Mouse (Mus musculus): Measurements from ENCODE around the gene Gaa. TPM values are rescaled to one million over a fixed set of nuclear protein-coding genes. Genes with fewer than 3 reads are reported as not detected.
"Not testable (repeated sequence)": the region's sequence is repeated elsewhere in the genome, so short reads cannot be mapped to it uniquely, and the experiment has no call there.

Gene Gaa
- polyA plus RNA-seq, 1 experiment from 2014 or later: 121 TPM

GRCm38 (mm10) chr11:119267241-119267674 lies 429 bp upstream of the Gaa start:
- Histone ChIP-seq H3K4me1 (ENCODE audit: control insufficient read depth, insufficient read depth, low read depth, low read length) (peaks cover 14% of the 10 kb centered on the region), H3K4me2 (ENCODE audit: low read length) (peak overlapping the region; percentile 87), H3K9ac (ENCODE audit: low read depth, low read length) (peak overlapping the region; percentile 89; the same call in 1 of the 2 replicates), H3K9me3 (ENCODE audit: control insufficient read depth, low read length) (no peaks in the 10 kb centered on the region), H3K36me3 (ENCODE audit: control insufficient read depth, insufficient read depth, low read length) (peaks cover 4% of the 10 kb centered on the region), H3K27me3 (replicated peaks; ENCODE audit: control insufficient read depth, insufficient read depth, low read length) (no peaks in the 10 kb centered on the region), H3K27ac (ENCODE audit: low read depth, low read length) (peak overlapping the region; percentile 42; the same call in 1 of the 2 replicates), H3K4me3 (ENCODE audit: low read length) (peak overlapping the region; percentile 80; the same call in 1 of the 2 replicates)
- 35% methylated on average over 6 of the region's 6 CpGs for WGBS
- ATAC-seq: peak; percentile 51

DNA sequence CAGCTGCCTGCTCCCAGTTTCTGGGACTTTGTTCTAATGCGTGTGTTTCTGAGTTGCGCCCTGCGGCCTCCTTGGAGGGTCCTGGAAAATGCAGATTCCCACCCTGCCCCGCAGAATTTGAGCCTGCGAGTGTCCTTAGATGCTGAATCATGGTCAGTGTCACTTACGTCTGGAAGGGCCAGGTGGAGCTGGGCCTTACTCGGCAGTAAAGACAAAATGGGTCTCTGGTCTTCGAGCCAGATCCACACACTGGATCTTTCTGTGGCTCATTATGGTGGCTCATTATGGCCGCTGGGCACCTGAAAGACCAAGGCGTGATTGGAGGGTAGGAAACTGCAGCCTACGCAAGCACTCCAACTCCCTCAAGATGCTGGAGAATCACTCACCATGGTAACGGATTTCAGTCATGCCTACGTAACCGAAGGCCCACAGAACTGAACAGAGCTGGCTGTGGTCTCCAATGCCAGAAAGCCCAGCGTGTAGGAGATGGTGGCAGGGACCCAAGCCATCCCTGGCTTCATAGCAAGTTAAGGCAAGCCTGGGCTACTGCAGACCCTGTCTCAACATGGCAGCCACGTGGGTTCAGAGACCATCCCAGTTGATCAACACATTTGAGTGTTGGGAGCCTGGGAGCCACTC lies 989 bp downstream of the Gaa start:
- H3K4me1 ChIP-seq (ENCODE audit: control insufficient read depth, insufficient read depth, low read depth, low read length): peaks cover 14% of the 10 kb centered on the region

GRCm38 (mm10) chr11:119272492-119272891 lies 4.8 kb downstream of the Gaa start:
- H3K27ac ChIP-seq (ENCODE audit: low read depth, low read length); H3K27me3 ChIP-seq (replicated peaks; ENCODE audit: control insufficient read depth, insufficient read depth, low read length); H3K4me2 ChIP-seq (ENCODE audit: low read length); ATAC-seq; H3K9ac ChIP-seq (ENCODE audit: low read depth, low read length); H3K9me3 ChIP-seq (ENCODE audit: control insufficient read depth, low read length); H3K4me3 ChIP-seq (ENCODE audit: low read length): not testable (repeated sequence)
- peaks cover 22% of the 10 kb centered on the region for H3K36me3 ChIP-seq (ENCODE audit: control insufficient read depth, insufficient read depth, low read length)
- H3K4me1 ChIP-seq (ENCODE audit: control insufficient read depth, insufficient read depth, low read depth, low read length): peaks cover 11% of the 10 kb centered on the region
- WGBS: 68% methylated on average over 3 of the region's 3 CpGs

More for the DNA sequence above, 989 bp downstream of the Gaa start:
- Histone ChIP-seq H3K9me3 (ENCODE audit: control insufficient read depth, low read length) (no peaks in the 10 kb centered on the region), H3K9ac (ENCODE audit: low read depth, low read length) (peak overlapping the region; percentile 89), H3K36me3 (ENCODE audit: control insufficient read depth, insufficient read depth, low read length) (peaks cover 7% of the 10 kb centered on the region), H3K4me3 (ENCODE audit: low read length) (peak overlapping the region; percentile 80), H3K27ac (ENCODE audit: low read depth, low read length) (peak overlapping the region; percentile 52; the same call in 1 of the 2 replicates), H3K4me2 (ENCODE audit: low read length) (peak overlapping the region; percentile 87), H3K27me3 (replicated peaks; ENCODE audit: control insufficient read depth, insufficient read depth, low read length) (no peaks in the 10 kb centered on the region)
- ATAC-seq: no peak
- WGBS: 72% methylated on average over 16 of the region's 16 CpGs

DNA sequence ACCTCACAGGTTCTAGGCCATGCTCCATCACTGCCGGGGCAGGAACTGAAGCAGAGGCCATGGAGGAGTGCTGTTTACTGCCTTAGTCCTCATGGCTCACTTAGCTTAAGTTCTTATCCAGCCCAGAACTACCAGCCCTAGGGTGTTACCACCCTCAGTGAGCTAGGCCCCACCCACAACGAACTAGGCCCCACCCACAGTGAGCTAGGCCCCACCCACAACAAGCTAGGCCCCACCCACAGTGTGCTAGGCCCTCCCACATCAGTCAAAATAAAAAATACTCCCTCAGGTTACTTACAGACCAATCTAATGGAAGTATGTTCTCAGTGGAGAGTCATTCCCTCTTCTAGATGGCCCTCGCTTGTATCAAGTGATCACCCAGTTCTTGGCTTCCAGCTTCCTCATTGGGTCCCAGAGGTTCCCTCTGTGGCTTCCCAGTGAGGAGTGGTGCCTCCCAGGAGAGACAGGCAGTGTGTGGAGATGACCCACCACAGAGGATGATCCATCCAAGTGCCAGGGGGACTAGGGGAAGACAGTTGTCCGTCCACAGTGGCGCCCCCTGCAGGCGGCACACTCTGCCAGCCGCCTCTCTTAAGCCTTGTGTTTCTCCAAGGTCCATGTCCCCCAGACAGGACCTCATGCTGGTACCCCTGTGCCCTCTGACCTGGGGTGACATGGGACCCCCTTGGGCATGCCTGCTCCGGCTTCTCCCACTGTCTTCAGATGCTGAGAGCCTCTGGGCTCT lies 5.7 kb downstream of the Gaa start:
- ATAC-seq: no peak

GRCm38 (mm10) chr11:119281030-119281429 lies 13.3 kb downstream of the Gaa start:
- Histone ChIP-seq H3K9ac (ENCODE audit: low read depth, low read length) (no peak overlapping the region), H3K9me3 (ENCODE audit: control insufficient read depth, low read length) (no peaks in the 10 kb centered on the region), H3K4me3 (ENCODE audit: low read length) (no peak overlapping the region), H3K4me1 (ENCODE audit: control insufficient read depth, insufficient read depth, low read depth, low read length) (no peaks in the 10 kb centered on the region), H3K27ac (ENCODE audit: low read depth, low read length) (no peak overlapping the region), H3K4me2 (ENCODE audit: low read length) (no peak overlapping the region), H3K27me3 (replicated peaks; ENCODE audit: control insufficient read depth, insufficient read depth, low read length) (no peaks in the 10 kb centered on the region), H3K36me3 (ENCODE audit: control insufficient read depth, insufficient read depth, low read length) (peaks cover 37% of the 10 kb centered on the region)
- no peak for ATAC-seq
- WGBS: 89% methylated on average over 15 of the region's 15 CpGs

More for the DNA sequence above, 5.7 kb downstream of the Gaa start:
- Histone ChIP-seq H3K4me2 (ENCODE audit: low read length) (no peak overlapping the region), H3K4me3 (ENCODE audit: low read length) (no peak overlapping the region), H3K9ac (ENCODE audit: low read depth, low read length) (no peak overlapping the region), H3K27me3 (replicated peaks; ENCODE audit: control insufficient read depth, insufficient read depth, low read length) (no peaks in the 10 kb centered on the region), H3K27ac (ENCODE audit: low read depth, low read length) (no peak overlapping the region), H3K36me3 (ENCODE audit: control insufficient read depth, insufficient read depth, low read length) (peaks cover 26% of the 10 kb centered on the region), H3K9me3 (ENCODE audit: control insufficient read depth, low read length) (no peaks in the 10 kb centered on the region), H3K4me1 (ENCODE audit: control insufficient read depth, insufficient read depth, low read depth, low read length) (peaks cover 7% of the 10 kb centered on the region)
- WGBS: 90% methylated on average over 8 of the region's 8 CpGs

DNA sequence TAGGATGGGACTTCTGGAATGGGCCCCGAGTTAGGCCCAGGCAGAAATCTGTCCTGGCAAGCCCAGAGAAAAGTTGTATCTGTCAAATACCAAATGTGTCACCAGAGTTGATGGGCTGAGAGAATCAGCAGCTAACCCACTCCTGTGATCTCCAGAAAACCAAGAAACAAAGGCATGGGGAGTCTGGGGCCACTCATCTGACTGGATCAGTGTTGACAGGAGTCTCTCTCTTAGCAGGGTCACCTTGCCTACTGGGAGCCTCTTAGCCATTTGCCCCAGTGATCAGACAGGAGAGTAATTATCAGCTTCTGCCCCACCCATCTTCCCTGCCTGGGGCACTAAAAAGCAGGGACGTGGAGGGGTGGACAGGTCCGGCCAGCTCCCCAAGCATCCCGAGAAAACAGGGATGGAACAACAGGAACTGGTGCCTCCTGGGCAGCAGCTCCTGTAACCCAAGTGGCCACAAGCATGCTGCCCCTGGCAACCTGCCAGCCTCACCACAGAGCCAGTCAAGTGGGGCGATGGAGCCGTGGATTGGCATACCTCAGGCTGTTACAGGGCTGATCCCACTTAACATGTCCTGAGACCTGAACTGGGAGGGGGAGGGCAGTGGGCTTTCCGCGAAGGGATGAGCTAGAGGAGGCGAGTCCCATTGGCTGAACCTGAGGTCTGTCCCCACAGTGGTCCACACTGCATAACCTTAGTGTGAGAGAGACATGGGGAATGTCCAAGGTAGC lies 18.3 kb downstream of the Gaa start:
- Histone ChIP-seq H3K27ac (ENCODE audit: low read depth, low read length) (no peak overlapping the region), H3K4me2 (ENCODE audit: low read length) (no peak overlapping the region), H3K36me3 (ENCODE audit: control insufficient read depth, insufficient read depth, low read length) (peaks cover 33% of the 10 kb centered on the region), H3K4me1 (ENCODE audit: control insufficient read depth, insufficient read depth, low read depth, low read length) (no peaks in the 10 kb centered on the region), H3K27me3 (replicated peaks; ENCODE audit: control insufficient read depth, insufficient read depth, low read length) (no peaks in the 10 kb centered on the region), H3K9ac (ENCODE audit: low read depth, low read length) (no peak overlapping the region), H3K9me3 (ENCODE audit: control insufficient read depth, low read length) (no peaks in the 10 kb centered on the region), H3K4me3 (ENCODE audit: low read length) (no peak overlapping the region)
- ATAC-seq: peak; percentile 56; the same call in 1 of the 2 replicates
- WGBS: 63% methylated on average over 9 of the region's 9 CpGs

DNA sequence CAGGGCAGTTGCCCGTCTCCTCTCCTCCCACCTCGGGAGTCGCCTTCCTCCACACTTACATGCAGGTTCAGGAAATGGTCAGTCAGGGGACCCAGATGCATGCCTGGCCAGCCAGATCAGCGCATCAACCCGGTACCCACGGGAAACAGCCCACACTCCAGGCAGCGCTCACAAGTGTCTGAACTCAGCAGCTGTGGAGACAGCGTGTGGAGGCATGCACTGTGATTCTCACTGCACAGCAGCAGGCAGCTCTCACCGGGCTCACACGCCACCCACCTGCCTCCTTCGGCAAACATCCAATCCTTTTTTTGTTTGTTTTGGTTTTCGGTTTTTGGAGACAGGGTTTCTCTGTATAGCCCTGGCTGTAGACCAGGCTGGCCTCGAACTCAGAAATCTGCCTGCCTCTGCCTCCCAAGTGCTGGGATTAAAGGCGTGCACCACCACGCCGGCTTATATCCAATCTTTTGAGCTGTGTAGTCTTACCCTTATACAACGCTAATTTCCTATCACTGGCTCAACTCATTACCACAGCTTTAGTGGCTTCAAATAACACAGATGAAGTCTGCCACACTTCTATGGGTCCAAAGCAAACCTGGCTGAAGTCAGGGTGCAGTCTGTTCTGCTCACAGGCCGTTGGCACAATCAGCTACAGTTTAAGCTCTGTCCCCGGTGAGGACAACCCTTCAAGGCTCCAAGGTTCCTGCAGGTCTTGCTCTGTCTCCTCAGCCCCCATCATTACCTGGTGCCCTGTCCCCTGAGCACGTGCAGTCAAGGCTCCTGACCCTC lies 19.7 kb downstream of the Gaa start:
- Histone ChIP-seq H3K9me3 (ENCODE audit: control insufficient read depth, low read length) (no peaks in the 10 kb centered on the region), H3K9ac (ENCODE audit: low read depth, low read length) (no peak overlapping the region), H3K4me2 (ENCODE audit: low read length) (no peak overlapping the region), H3K36me3 (ENCODE audit: control insufficient read depth, insufficient read depth, low read length) (peaks cover 40% of the 10 kb centered on the region), H3K4me1 (ENCODE audit: control insufficient read depth, insufficient read depth, low read depth, low read length) (no peaks in the 10 kb centered on the region), H3K27ac (ENCODE audit: low read depth, low read length) (no peak overlapping the region), H3K4me3 (ENCODE audit: low read length) (no peak overlapping the region), H3K27me3 (replicated peaks; ENCODE audit: control insufficient read depth, insufficient read depth, low read length) (no peaks in the 10 kb centered on the region)
- no peak for ATAC-seq
- 92% methylated on average over 20 of the region's 20 CpGs for WGBS

DNA sequence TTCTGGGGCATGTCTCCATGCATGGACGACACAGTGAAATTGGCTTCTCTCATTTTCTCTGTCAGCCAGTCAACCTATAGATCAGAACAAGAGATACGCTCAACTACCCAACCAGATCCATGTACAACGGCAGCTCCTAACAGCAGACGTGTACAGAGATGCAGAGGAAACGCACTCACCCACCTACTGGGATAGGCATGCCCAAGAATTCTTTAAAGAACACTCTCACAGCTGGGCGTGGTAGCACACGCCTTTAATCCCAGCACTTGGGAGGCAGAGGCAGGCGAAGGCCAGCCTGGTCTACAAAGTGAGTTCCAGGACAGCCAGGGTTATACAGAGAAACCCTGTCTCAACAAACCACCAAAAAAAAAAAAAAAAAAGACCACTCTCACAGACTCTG lies 25.2 kb downstream of the Gaa start:
- not testable (repeated sequence) for H3K9me3 ChIP-seq (ENCODE audit: control insufficient read depth, low read length); H3K9ac ChIP-seq (ENCODE audit: low read depth, low read length); H3K4me3 ChIP-seq (ENCODE audit: low read length); H3K4me2 ChIP-seq (ENCODE audit: low read length); H3K27ac ChIP-seq (ENCODE audit: low read depth, low read length); ATAC-seq; H3K27me3 ChIP-seq (replicated peaks; ENCODE audit: control insufficient read depth, insufficient read depth, low read length); H3K4me1 ChIP-seq (ENCODE audit: control insufficient read depth, insufficient read depth, low read depth, low read length)
- peaks cover 67% of the 10 kb centered on the region for H3K36me3 ChIP-seq (ENCODE audit: control insufficient read depth, insufficient read depth, low read length)
- 94% methylated on average over 8 of the region's 8 CpGs for WGBS

Measured in hindbrain, embryonic 16.5 days (tissue).